Mouse (Mus musculus) CD4-positive, CD25-positive, alpha-beta regulatory T cell, adult 9 weeks (primary cell): ENCODE results near the gene Gm11985. TPM values are rescaled to one million over a fixed set of nuclear protein-coding genes. Genes with fewer than 3 reads are reported as not detected.

Experiments used
- polyA plus RNA-seq: library from polyadenylated mRNA; unstranded; fragments of 100-300 nt; shearing (Covaris generic); gene quantifications from one replicate; pipeline ENCODE4 v1.2.1, GENCODE M21; 2017

The Gm11985 gene
- not detected for polyA plus RNA-seq

GRCm38 (mm10) chr11:7188469-7188868 lies at the start of gene Gm11985:
Gene Gm11985, minus strand, starts transcription at chr11:7188569.

DNA sequence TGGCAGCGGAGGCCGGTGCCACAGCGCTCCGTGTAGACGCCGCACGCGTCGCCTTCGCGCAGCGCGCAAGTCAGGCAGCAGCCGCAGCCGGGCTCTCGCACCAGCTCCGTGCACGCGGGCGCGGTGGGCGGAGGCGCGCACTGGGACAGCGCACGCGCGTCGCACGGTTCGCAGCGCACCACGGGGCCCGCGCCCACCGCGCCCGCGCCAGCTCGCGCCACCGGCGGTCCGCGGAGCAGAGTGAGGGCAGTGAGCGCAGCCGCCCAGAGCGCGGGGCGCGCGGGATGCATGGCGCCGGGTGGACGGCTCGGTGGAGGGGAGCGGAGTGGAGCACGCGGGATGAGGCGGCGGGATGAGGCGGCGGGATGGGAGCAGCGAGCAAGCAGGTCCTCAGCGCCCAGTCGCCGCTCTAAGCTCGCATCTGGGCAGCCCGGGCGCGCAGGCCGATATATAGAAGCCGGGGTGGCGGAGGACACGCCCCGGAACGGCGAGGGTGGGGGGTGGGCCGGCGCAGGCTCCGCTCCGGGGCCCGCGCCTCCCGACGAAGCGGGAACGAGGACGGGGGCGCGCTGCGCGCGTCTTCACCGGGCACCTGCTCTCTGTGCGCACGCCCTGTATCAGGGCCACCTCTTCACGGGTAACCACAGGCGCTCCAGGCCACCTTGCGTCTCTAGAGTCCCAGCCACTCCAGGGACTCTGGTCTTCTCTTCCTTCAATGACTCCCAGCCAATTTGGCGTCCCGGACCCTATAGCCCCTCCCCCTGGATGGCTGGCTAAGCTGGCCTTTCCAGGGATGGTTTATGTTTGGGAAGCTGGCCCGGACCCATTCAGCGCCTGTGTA lies 25.4 kb upstream of the Gm11985 start, which contains the start of gene Igfbp3:
TSS of gene Igfbp3 (minus strand) at position 423 of the 841 bp plus-strand sequence.

GRCm38 (mm10) chr11:7197491-7197941 lies 9.1 kb upstream of the Gm11985 start, which contains the start of gene Igfbp1:
Gene Igfbp1, plus strand, starts transcription at chr11:7197782.

Other genes starting within 250 kb of the Gm11985 start
- gene Adcy1, start 125.1 kb downstream of the Gm11985 start, polyA plus RNA-seq, result 0.57 TPM
- not detected for gene Igfbp1, start 9.2 kb upstream of the Gm11985 start, polyA plus RNA-seq
- gene Igfbp3, start 25.4 kb upstream of the Gm11985 start, polyA plus RNA-seq, result not detected